Mouse (Mus musculus) spleen, adult 2 months (tissue): ENCODE results near the gene D930048N14Rik. TPM values are rescaled to one million over a fixed set of nuclear protein-coding genes. Genes with fewer than 3 reads are reported as not detected.
"Not testable (repeated sequence)": the region's sequence is repeated elsewhere in the genome, so short reads cannot be mapped to it uniquely, and the experiment has no call there.

ENCODE experiments used
- DNase-seq, 2 experiments: peaks; one replicate each; pipeline versions ENCODE4 v3.0.0 to v3.0.0-alpha.2; 2012 to 2021; ENCODE audit warnings: low spot score in 2 of 2, low read depth in 1 of 2
- H3K27ac ChIP-seq: fragments of 200-500 bp; 2 replicates; pipeline ENCODE4 v1.5.1; 2012; ENCODE audit warnings: low read length, inconsistent platforms; ENCODE audit not compliant: insufficient read depth
- H3K27me3 ChIP-seq: fragments of 200-500 bp; 2 replicates; pipeline ENCODE4 v1.6.1; 2012; ENCODE audit warnings: mild to moderate bottlenecking, moderate library complexity, low read length, inconsistent platforms; ENCODE audit not compliant: control insufficient read depth, insufficient read depth
- H3K36me3 ChIP-seq: fragments of 200-500 bp; 2 replicates; pipeline ENCODE4 v1.6.1; 2012; ENCODE audit warnings: mild to moderate bottlenecking, low read length, inconsistent platforms; ENCODE audit not compliant: control insufficient read depth, insufficient read depth
- H3K4me1 ChIP-seq: fragments of 200-500 bp; 2 replicates; pipeline ENCODE4 v1.6.1; 2011; ENCODE audit warnings: inconsistent platforms; ENCODE audit not compliant: control insufficient read depth, insufficient read depth, insufficient read length
- H3K4me3 ChIP-seq: fragments of 200-500 bp; 2 replicates; pipeline ENCODE4 v1.5.1; 2011; ENCODE audit warnings: mild to moderate bottlenecking, inconsistent platforms; ENCODE audit not compliant: insufficient read depth, insufficient read length; ENCODE audit errors: extremely low read depth
- CTCF ChIP-seq: fragments of 200-500 bp; IDR thresholded peaks from 2 replicates; pipeline ENCODE4 v1.5.1; 2011; ENCODE audit warnings: mild to moderate bottlenecking, inconsistent platforms; ENCODE audit not compliant: insufficient read depth, insufficient read length, insufficient replicate concordance; ENCODE audit errors: extremely low read depth
- POLR2A ChIP-seq: fragments of 200-500 bp; IDR thresholded peaks from 2 replicates; pipeline ENCODE4 v1.6.1; 2011; ENCODE audit warnings: low read depth, low read length, inconsistent platforms
- WGBS: fragments of 180-500 bp; shearing (Covaris S2); methylation state at CpG from one replicate; pipeline ENCODE4 v1.1.7; 2018; 5-methylcytosine and 5-hydroxymethylcytosine counted together
- polyA plus RNA-seq: library from polyadenylated mRNA; depleted of rRNA; stranded (reverse); fragments of >200 nt; gene quantifications from 2 replicates; pipeline ENCODE4 v1.2.3, GENCODE M21; 2012

The D930048N14Rik gene
- polyA plus RNA-seq, 1 experiment = 3.4 TPM

DNA sequence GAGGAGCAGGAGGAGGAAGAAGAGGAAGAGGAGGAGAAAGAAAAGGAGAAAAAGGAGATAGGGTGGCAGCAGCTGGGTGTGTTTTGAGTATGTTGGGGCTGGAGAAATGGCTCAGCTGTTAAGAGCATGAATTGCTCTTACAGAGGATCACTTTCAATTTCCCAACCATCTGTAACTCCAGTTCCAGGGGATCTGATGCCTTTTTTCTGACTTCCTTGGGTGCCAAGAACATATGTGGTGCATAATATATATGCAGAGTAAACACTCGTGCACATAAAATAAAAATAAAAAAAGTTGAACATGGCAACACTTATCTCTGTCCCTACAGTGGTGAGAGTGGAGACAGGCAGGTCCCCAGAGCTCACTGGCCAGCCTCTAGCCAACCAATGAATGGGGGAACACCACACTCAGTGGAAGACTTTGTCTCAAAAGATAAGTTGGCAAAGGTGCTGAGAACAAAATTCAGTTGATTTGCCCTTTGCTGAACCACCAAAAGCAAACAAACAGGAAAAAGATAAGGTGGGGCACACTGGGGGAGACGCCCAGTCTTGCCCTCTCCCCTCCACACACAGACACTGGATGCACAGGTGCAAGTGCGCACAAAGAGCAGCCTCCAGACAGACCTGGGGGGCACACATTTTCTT lies 41.4 kb upstream of the D930048N14Rik start:
- peaks cover 5% of the 10 kb centered on the region for H3K36me3 ChIP-seq
- 68% methylated on average over 3 of the region's 3 CpGs for WGBS
- no peaks in the 10 kb centered on the region for H3K27me3 ChIP-seq
- H3K4me1 ChIP-seq = peaks cover 3% of the 10 kb centered on the region; the same call in 1 of the 2 replicates
- no peak for DNase-seq
- TF ChIP-seq POLR2A (no peak), CTCF (no peak)
- H3K4me3 ChIP-seq = no peak overlapping the region
- no peak overlapping the region for H3K27ac ChIP-seq

DNA sequence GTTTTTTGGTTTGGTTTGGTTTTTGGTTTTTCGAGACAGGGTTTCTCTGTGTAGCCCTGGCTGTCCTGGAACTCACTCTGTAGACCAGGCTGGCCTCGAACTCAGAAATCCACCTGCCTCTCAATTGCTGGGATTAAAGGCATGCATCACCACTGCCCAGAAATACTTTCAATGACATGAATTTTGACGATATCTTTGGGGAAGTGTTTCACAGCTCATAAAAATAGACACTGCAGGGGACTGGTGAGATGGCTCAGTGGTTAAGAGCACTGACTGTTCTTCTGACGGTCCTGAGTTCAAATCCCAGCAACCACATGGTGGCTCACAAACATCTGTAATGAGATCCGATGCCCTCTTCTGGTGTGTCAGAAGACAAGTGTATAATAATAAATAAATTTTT lies 40.8 kb upstream of the D930048N14Rik start:
- not testable (repeated sequence) for H3K4me1 ChIP-seq, DNase-seq, H3K27ac ChIP-seq, H3K27me3 ChIP-seq, H3K4me3 ChIP-seq, H3K36me3 ChIP-seq
- 70% methylated on average over 5 of the region's 5 CpGs for WGBS

DNA sequence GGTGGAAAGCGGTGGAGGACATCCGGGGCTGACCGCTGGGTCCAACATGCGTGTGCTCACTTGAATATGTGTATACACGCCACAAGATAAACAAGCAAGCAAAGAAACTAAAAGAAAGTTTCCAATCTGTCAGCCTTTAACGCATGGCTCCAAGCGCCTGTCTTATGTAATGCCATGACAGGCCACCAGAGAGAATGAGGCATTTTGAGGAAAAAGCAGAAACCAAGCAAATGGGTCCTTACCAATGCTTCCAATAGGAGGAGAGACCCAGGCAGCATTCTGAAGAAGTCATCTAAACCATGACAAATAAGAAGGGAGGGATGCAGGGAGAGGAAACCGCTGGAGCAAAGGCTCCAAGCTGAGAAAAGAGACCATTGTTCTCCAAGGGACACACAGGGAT lies 36.5 kb upstream of the D930048N14Rik start:
- no peak for TF ChIP-seq POLR2A
- TF ChIP-seq CTCF = no peak
- no peaks in the 10 kb centered on the region for H3K36me3 ChIP-seq
- 93% methylated on average over 8 of the region's 8 CpGs for WGBS
- no peak for DNase-seq
- H3K4me1 ChIP-seq = peaks cover 2% of the 10 kb centered on the region; the same call in 1 of the 2 replicates
- H3K4me3 ChIP-seq = no peak overlapping the region
- no peaks in the 10 kb centered on the region for H3K27me3 ChIP-seq
- no peak overlapping the region for H3K27ac ChIP-seq

DNA sequence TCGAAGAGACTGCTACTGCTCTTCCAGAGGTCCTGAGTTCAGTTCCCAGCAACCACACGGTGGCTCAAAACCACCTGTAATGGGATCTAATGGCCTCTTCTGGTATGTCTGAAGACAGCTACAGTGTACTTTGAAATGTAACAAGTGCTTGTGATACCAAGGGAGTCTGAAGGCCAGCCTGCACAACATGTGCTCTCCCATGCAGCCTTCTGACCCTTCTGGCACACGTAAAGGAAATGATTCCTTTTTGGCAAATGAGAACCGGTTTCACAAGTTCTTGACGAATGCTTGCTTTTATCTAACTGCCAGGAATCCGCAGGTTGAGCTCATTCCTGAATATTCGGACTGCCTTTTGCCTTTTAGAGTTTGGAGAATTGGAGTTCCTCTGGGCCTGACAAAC lies 35.6 kb upstream of the D930048N14Rik start:
- no peaks in the 10 kb centered on the region for H3K27me3 ChIP-seq
- peaks cover 2% of the 10 kb centered on the region; the same call in 1 of the 2 replicates for H3K4me1 ChIP-seq
- H3K27ac ChIP-seq = peak overlapping the region; percentile 89
- no peak for TF ChIP-seq CTCF
- no peak for TF ChIP-seq POLR2A
- peak overlapping the region; percentile 61; the same call in 1 of the 2 replicates for H3K4me3 ChIP-seq
- H3K36me3 ChIP-seq = no peaks in the 10 kb centered on the region
- no peak for DNase-seq
- 34% methylated on average over 7 of the region's 7 CpGs for WGBS

DNA sequence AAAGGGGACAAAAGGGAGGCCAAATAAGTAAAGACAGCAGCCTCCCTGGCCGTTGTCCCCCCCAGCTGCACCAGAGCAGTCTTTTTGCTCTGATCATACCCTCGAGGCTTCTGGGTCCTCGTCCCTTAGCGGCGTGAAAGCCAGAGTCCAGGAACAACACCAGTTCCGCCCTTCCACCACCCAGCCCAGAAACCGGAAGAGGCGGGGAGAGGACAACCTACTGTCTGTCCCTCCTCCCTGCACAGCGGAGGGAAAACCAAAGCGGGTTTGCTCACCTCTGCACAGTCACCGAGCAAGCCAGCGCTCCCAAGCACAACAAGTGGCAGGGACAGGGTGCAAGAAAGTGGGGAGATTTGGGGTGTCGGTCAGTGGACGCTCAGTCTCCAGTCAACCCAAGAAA lies 35.2 kb upstream of the D930048N14Rik start:
- H3K27ac ChIP-seq = peak overlapping the region; percentile 89
- under 1% methylated on average over 14 of the region's 14 CpGs for WGBS
- H3K4me3 ChIP-seq = peak overlapping the region; percentile 61
- TF ChIP-seq POLR2A (peak; percentile 83), CTCF (no peak)
- no peaks in the 10 kb centered on the region for H3K36me3 ChIP-seq
- H3K27me3 ChIP-seq = no peaks in the 10 kb centered on the region
- DNase-seq = peak in 1 of 2 experiments; percentile 64
- H3K4me1 ChIP-seq = peaks cover 2% of the 10 kb centered on the region; the same call in 1 of the 2 replicates

DNA sequence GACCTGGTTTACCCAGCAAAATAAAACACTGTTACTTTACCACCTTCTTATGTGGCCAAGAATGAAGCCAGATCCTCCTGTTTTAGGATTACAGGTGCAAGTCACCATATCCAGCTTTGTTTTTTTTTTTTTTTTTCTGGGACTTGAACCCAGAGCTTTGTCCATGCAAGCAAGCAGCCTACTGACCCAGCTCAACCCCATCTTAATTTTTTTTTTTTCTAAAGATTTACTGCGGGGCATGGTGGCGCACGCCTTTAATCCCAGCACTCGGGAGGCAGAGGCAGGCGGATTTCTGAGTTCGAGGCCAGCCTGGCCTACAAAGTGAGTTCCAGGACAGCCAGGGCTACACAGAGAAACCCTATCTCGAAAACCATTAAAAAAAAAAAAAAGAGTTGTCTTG lies 34.6 kb upstream of the D930048N14Rik start:
- not testable (repeated sequence) for DNase-seq, H3K4me1 ChIP-seq, H3K36me3 ChIP-seq, H3K27me3 ChIP-seq, H3K4me3 ChIP-seq, H3K27ac ChIP-seq
- 90% methylated on average over 7 of the region's 7 CpGs for WGBS

DNA sequence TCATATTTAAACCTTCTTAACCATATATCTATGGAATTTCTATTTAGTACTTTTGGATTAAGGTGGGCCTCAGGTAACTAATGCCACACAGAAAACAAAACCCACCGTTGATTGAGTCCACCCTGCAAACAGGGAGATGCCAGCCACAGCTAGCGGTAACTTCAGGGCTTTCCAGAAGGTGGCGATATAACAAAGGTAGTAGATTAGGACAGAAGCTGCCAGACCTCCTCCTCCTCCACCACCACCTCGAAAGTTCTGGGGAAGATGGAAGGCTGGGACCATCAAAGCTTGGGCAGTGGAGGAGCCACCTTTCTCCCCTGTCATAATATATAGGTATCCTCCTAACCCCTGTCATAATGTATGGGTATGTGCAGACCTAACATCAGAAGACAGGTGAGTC lies 33.1 kb upstream of the D930048N14Rik start:
- H3K27ac ChIP-seq = no peak overlapping the region
- peak; percentile 53 to 70 for DNase-seq
- WGBS = 1% methylated on average over 4 of the region's 4 CpGs
- TF ChIP-seq POLR2A = no peak
- TF ChIP-seq CTCF = peak; percentile 75; the same call in 1 of the 2 replicates
- peaks cover 2% of the 10 kb centered on the region for H3K36me3 ChIP-seq
- no peaks in the 10 kb centered on the region for H3K27me3 ChIP-seq
- H3K4me1 ChIP-seq = peaks cover 2% of the 10 kb centered on the region; the same call in 1 of the 2 replicates
- H3K4me3 ChIP-seq = no peak overlapping the region
